Mouse (Mus musculus) lung, embryonic 14.5 days (tissue): ENCODE measurements around the gene Ntng2. TPM values are rescaled to one million over a fixed set of nuclear protein-coding genes. Genes with fewer than 3 reads are reported as not detected.

Source experiments
- ATAC-seq: fragments of 200-750 bp; cut with Nextera tagmentation; 2 replicates; pipeline ENCODE4 v1.8.0; 2017; ENCODE audit warnings: mild to moderate bottlenecking, moderate TSS enrichment, moderate library complexity; ENCODE audit not compliant: insufficient read depth
- DNase-seq: peaks from one replicate; pipeline ENCODE4 v3.0.0-alpha.2; 2015
- H3K27ac ChIP-seq: fragments of 300-500 bp; sonication (generic); 2 replicates; pipeline ENCODE4 v1.5.1; 2014; ENCODE audit warnings: low read depth, mild to moderate bottlenecking, moderate library complexity
- H3K27me3 ChIP-seq: fragments of 300-500 bp; sonication (generic); 2 replicates; pipeline ENCODE4 v1.6.1; 2014; ENCODE audit warnings: low read length, control low read depth; ENCODE audit not compliant: insufficient read depth
- H3K36me3 ChIP-seq: fragments of 300-500 bp; sonication (generic); 2 replicates; pipeline ENCODE4 v1.6.1; 2014; ENCODE audit warnings: control low read depth; ENCODE audit not compliant: insufficient read depth
- H3K4me1 ChIP-seq: fragments of 300-500 bp; sonication (generic); 2 replicates; pipeline ENCODE4 v1.6.1; 2014; ENCODE audit warnings: antibody characterized with exemption, control low read depth; ENCODE audit not compliant: insufficient read depth
- H3K4me2 ChIP-seq: fragments of 300-500 bp; sonication (generic); 2 replicates; pipeline ENCODE4 v1.6.1; 2014; ENCODE audit warnings: mild to moderate bottlenecking
- H3K4me3 ChIP-seq: fragments of 300-500 bp; sonication (generic); 2 replicates; pipeline ENCODE4 v1.5.1; 2014; ENCODE audit warnings: low read depth, low read length
- H3K9ac ChIP-seq: fragments of 300-500 bp; sonication (generic); 2 replicates; pipeline ENCODE4 v1.6.1; 2014
- H3K9me3 ChIP-seq: fragments of 300-500 bp; sonication (generic); 2 replicates; pipeline ENCODE4 v1.6.1; 2016; ENCODE audit warnings: low read depth, low read length, control low read depth
- CTCF ChIP-seq: IDR thresholded peaks from 2 replicates; pipeline ENCODE4 v1.5.1; 2016; ENCODE audit warnings: antibody characterized with exemption, low read depth
- WGBS: fragments of 180-500 bp; shearing (Covaris S2); extraction: QIAGEN DNeasy Blood & Tissue Kit; methylation state at CpG from one replicate; pipeline ENCODE4 v1.1.7; 2014; 5-methylcytosine and 5-hydroxymethylcytosine counted together
- polyA plus RNA-seq: library from polyadenylated mRNA; unstranded; fragments of >200 nt; fragmentation: Nextera tagmentation; extraction: Ambion mirVana; gene quantifications from 2 replicates; pipeline ENCODE4 v1.2.1, GENCODE M21; 2014

Gene Ntng2
- polyA plus RNA-seq, 1 experiment from 2014 or later = 0.99 TPM

- Histone ChIP-seq H3K27ac (no peak overlapping the region), H3K36me3 (no peaks in the 10 kb centered on the region), H3K4me2 (no peak overlapping the region), H3K9me3 (no peaks in the 10 kb centered on the region), H3K27me3 (0 out of 2 replicates have a peak, but pooled peaks cover 7% of the 10 kb centered on the region), H3K9ac (no peak overlapping the region), H3K4me1 (no peaks in the 10 kb centered on the region), H3K4me3 (no peak overlapping the region)
- ATAC-seq (no peak), DNase-seq (no peak)
- WGBS = 55% methylated on average over 6 of the region's 6 CpGs
- TF ChIP-seq CTCF = peak; percentile 32
These were observed 9.7 kb upstream of the Ntng2 start for GRCm38 (mm10) chr2:29262436-29262915.

- no peak for DNase-seq
- no peak for TF ChIP-seq CTCF
- WGBS = 46% methylated on average over 6 of the region's 6 CpGs
- H3K4me1 ChIP-seq = no peaks in the 10 kb centered on the region
- no peaks in the 10 kb centered on the region for H3K36me3 ChIP-seq
- ATAC-seq = no peak
- no peak overlapping the region for H3K4me2 ChIP-seq
- H3K9ac ChIP-seq = no peak overlapping the region
- peaks cover 15% of the 10 kb centered on the region; the same call in 1 of the 2 replicates for H3K27me3 ChIP-seq
- no peak overlapping the region for H3K27ac ChIP-seq
- no peak overlapping the region for H3K4me3 ChIP-seq
- no peaks in the 10 kb centered on the region for H3K9me3 ChIP-seq
These were observed 8.3 kb upstream of the Ntng2 start for GRCm38 (mm10) chr2:29261126-29261525.

GRCm38 (mm10) chr2:29253205-29253865, 530 bp upstream of the Ntng2 start:
- WGBS = 3% methylated on average over 22 of the region's 22 CpGs
- peaks cover 78% of the 10 kb centered on the region for H3K27me3 ChIP-seq

GRCm38 (mm10) chr2:29252059-29252598, 676 bp downstream of the Ntng2 start:
- Histone ChIP-seq H3K27ac (no peak overlapping the region), H3K9me3 (no peaks in the 10 kb centered on the region), H3K4me3 (peak overlapping the region; percentile 58), H3K4me1 (no peaks in the 10 kb centered on the region), H3K9ac (peak overlapping the region; percentile 53), H3K4me2 (peak overlapping the region; percentile 99), H3K27me3 (peaks cover 89% of the 10 kb centered on the region), H3K36me3 (no peaks in the 10 kb centered on the region)
- TF ChIP-seq CTCF = peak; percentile 20; the same call in 1 of the 2 replicates
- 0% methylated on average over 49 of the region's 49 CpGs for WGBS
- DNase-seq (peak; percentile 65), ATAC-seq (peak; percentile 65)

More at GRCm38 (mm10) chr2:29253205-29253865, 530 bp upstream of the Ntng2 start:
- TF ChIP-seq CTCF = peak; percentile 54
- peak overlapping the region; percentile 99 for H3K4me2 ChIP-seq
- peak overlapping the region; percentile 17 for H3K9ac ChIP-seq
- H3K9me3 ChIP-seq = no peaks in the 10 kb centered on the region
- peak; percentile 58 for DNase-seq
- H3K4me1 ChIP-seq = no peaks in the 10 kb centered on the region
- H3K4me3 ChIP-seq = peak overlapping the region; percentile 58
- peak; percentile 43 for ATAC-seq
- no peak overlapping the region for H3K27ac ChIP-seq
- H3K36me3 ChIP-seq = no peaks in the 10 kb centered on the region

GRCm38 (mm10) chr2:29251095-29252058, 1.4 kb downstream of the Ntng2 start:
- WGBS = under 1% methylated on average over 61 of the region's 61 CpGs
- Histone ChIP-seq H3K9ac (peak overlapping the region; percentile 53; the same call in 1 of the 2 replicates), H3K27ac (no peak overlapping the region), H3K4me1 (no peaks in the 10 kb centered on the region), H3K36me3 (no peaks in the 10 kb centered on the region), H3K27me3 (peaks cover 85% of the 10 kb centered on the region), H3K4me2 (peak overlapping the region; percentile 99), H3K4me3 (peak overlapping the region; percentile 58), H3K9me3 (no peaks in the 10 kb centered on the region)
- no peak for TF ChIP-seq CTCF
- DNase-seq (peak; percentile 46), ATAC-seq (no peak)

- peak overlapping the region; percentile 58 for H3K4me3 ChIP-seq
- ATAC-seq = no peak
- WGBS = under 1% methylated on average over 44 of the region's 44 CpGs
- H3K27me3 ChIP-seq = peaks cover 76% of the 10 kb centered on the region
- TF ChIP-seq CTCF = no peak
- H3K4me1 ChIP-seq = no peaks in the 10 kb centered on the region
- peak overlapping the region; percentile 99 for H3K4me2 ChIP-seq
- no peaks in the 10 kb centered on the region for H3K36me3 ChIP-seq
- no peaks in the 10 kb centered on the region for H3K9me3 ChIP-seq
- peak; percentile 43 for DNase-seq
- H3K27ac ChIP-seq = no peak overlapping the region
- no peak overlapping the region for H3K9ac ChIP-seq
These were observed 2.3 kb downstream of the Ntng2 start for GRCm38 (mm10) chr2:29250263-29251094.
